Mouse (Mus musculus): ENCODE results near the gene Tuba8. TPM values are rescaled to one million over a fixed set of nuclear protein-coding genes. Genes with fewer than 3 reads are reported as not detected.
A peak's percentile ranks its signal among the peaks of the same experiment; 100 is the strongest.

The Tuba8 gene
- total and polyA plus RNA-seq, 2 experiments from 2014 or later, result 0.86 to 1.2 TPM

GRCm38 (mm10) chr6:121197807-121198365 lies 12.6 kb upstream of the Tuba8 start:
- no peak overlapping the region for H3K4me3 ChIP-seq (ENCODE audit: low read depth, low read length)
- no peak overlapping the region for H3K27ac ChIP-seq (ENCODE audit: low read depth, low read length)
- WGBS, result 74% methylated on average over 9 of the region's 9 CpGs
- no peak for DNase-seq
- H3K4me1 ChIP-seq (ENCODE audit: insufficient read depth), result no peaks in the 10 kb centered on the region
- TF ChIP-seq CTCF (IDR thresholded peaks at IDR 0.05; ENCODE audit: low read depth), result no peak
- H3K36me3 ChIP-seq (ENCODE audit: insufficient read depth), result peaks cover 33% of the 10 kb centered on the region
- H3K4me2 ChIP-seq (ENCODE audit: low read depth), result no peak overlapping the region
- no peak for ATAC-seq
- H3K27me3 ChIP-seq (ENCODE audit: insufficient read depth, low read length), result no peaks in the 10 kb centered on the region
- no peak overlapping the region for H3K9ac ChIP-seq
- H3K9me3 ChIP-seq (ENCODE audit: low read length), result no peaks in the 10 kb centered on the region

- TF ChIP-seq CTCF (IDR thresholded peaks at IDR 0.05; ENCODE audit: low read depth), result no peak
- Histone ChIP-seq H3K4me3 (ENCODE audit: low read depth, low read length) (no peak overlapping the region), H3K27me3 (ENCODE audit: insufficient read depth, low read length) (no peaks in the 10 kb centered on the region), H3K9me3 (ENCODE audit: low read length) (no peaks in the 10 kb centered on the region), H3K4me1 (ENCODE audit: insufficient read depth) (no peaks in the 10 kb centered on the region), H3K36me3 (ENCODE audit: insufficient read depth) (peaks cover 9% of the 10 kb centered on the region), H3K9ac (no peak overlapping the region), H3K27ac (ENCODE audit: low read depth, low read length) (no peak overlapping the region), H3K4me2 (ENCODE audit: low read depth) (no peak overlapping the region)
- 88% methylated on average over 4 of the region's 4 CpGs for WGBS
- ATAC-seq, result no peak
- DNase-seq, result no peak
These were observed 10.0 kb upstream of the Tuba8 start for GRCm38 (mm10) chr6:121200458-121200857.

- no peak for ATAC-seq
- peaks cover 3% of the 10 kb centered on the region; the same call in 1 of the 2 replicates for H3K36me3 ChIP-seq (ENCODE audit: insufficient read depth)
- no peak overlapping the region for H3K9ac ChIP-seq
- no peaks in the 10 kb centered on the region for H3K4me1 ChIP-seq (ENCODE audit: insufficient read depth)
- TF ChIP-seq CTCF (IDR thresholded peaks at IDR 0.05; ENCODE audit: low read depth), result no peak
- H3K27me3 ChIP-seq (ENCODE audit: insufficient read depth, low read length), result no peaks in the 10 kb centered on the region
- no peak for DNase-seq
- no peak overlapping the region for H3K4me2 ChIP-seq (ENCODE audit: low read depth)
- H3K4me3 ChIP-seq (ENCODE audit: low read depth, low read length), result no peak overlapping the region
- H3K9me3 ChIP-seq (ENCODE audit: low read length), result no peaks in the 10 kb centered on the region
- H3K27ac ChIP-seq (ENCODE audit: low read depth, low read length), result no peak overlapping the region
- 64% methylated on average over 5 of the region's 5 CpGs for WGBS
These were observed 8.5 kb upstream of the Tuba8 start for GRCm38 (mm10) chr6:121202026-121202425.

- no peaks in the 10 kb centered on the region for H3K9me3 ChIP-seq (ENCODE audit: low read length)
- no peak for DNase-seq
- TF ChIP-seq CTCF (IDR thresholded peaks at IDR 0.05; ENCODE audit: low read depth), result no peak
- H3K4me3 ChIP-seq (ENCODE audit: low read depth, low read length), result no peak overlapping the region
- H3K27ac ChIP-seq (ENCODE audit: low read depth, low read length), result no peak overlapping the region
- no peak overlapping the region for H3K4me2 ChIP-seq (ENCODE audit: low read depth)
- peaks cover 3% of the 10 kb centered on the region; the same call in 1 of the 2 replicates for H3K27me3 ChIP-seq (ENCODE audit: insufficient read depth, low read length)
- WGBS, result 88% methylated on average over 5 of the region's 5 CpGs
- ATAC-seq, result no peak
- H3K4me1 ChIP-seq (ENCODE audit: insufficient read depth), result no peaks in the 10 kb centered on the region
- H3K9ac ChIP-seq, result no peak overlapping the region
- no peaks in the 10 kb centered on the region for H3K36me3 ChIP-seq (ENCODE audit: insufficient read depth)
These were observed 4.0 kb upstream of the Tuba8 start for GRCm38 (mm10) chr6:121206481-121206880.

GRCm38 (mm10) chr6:121209584-121209983 lies 912 bp upstream of the Tuba8 start:
- H3K4me3 ChIP-seq (ENCODE audit: low read depth, low read length), result no peak overlapping the region
- no peaks in the 10 kb centered on the region for H3K36me3 ChIP-seq (ENCODE audit: insufficient read depth)
- H3K27me3 ChIP-seq (ENCODE audit: insufficient read depth, low read length), result peaks cover 3% of the 10 kb centered on the region; the same call in 1 of the 2 replicates
- ATAC-seq (no peak), DNase-seq (no peak)
- no peak overlapping the region for H3K27ac ChIP-seq (ENCODE audit: low read depth, low read length)
- H3K9ac ChIP-seq, result no peak overlapping the region
- WGBS, result 79% methylated on average over 2 of the region's 2 CpGs
- H3K9me3 ChIP-seq (ENCODE audit: low read length), result no peaks in the 10 kb centered on the region
- no peak for TF ChIP-seq CTCF (IDR thresholded peaks at IDR 0.05; ENCODE audit: low read depth)
- H3K4me1 ChIP-seq (ENCODE audit: insufficient read depth), result no peaks in the 10 kb centered on the region
- H3K4me2 ChIP-seq (ENCODE audit: low read depth), result no peak overlapping the region

GRCm38 (mm10) chr6:121210926-121211289 lies 412 bp downstream of the Tuba8 start:
- under 1% methylated on average over 12 of the region's 12 CpGs for WGBS
- no peak for TF ChIP-seq CTCF (IDR thresholded peaks at IDR 0.05; ENCODE audit: low read depth)
- Histone ChIP-seq H3K4me2 (ENCODE audit: low read depth) (peak overlapping the region; percentile 96), H3K9me3 (ENCODE audit: low read length) (no peaks in the 10 kb centered on the region), H3K9ac (peak overlapping the region; percentile 48), H3K36me3 (ENCODE audit: insufficient read depth) (no peaks in the 10 kb centered on the region), H3K4me3 (ENCODE audit: low read depth, low read length) (peak overlapping the region; percentile 42), H3K27me3 (ENCODE audit: insufficient read depth, low read length) (peaks cover 3% of the 10 kb centered on the region; the same call in 1 of the 2 replicates), H3K4me1 (ENCODE audit: insufficient read depth) (no peaks in the 10 kb centered on the region), H3K27ac (ENCODE audit: low read depth, low read length) (no peak overlapping the region)
- DNase-seq, result peak; percentile 1
- peak; percentile 54 for ATAC-seq

- DNase-seq, result no peak
- no peak overlapping the region for H3K4me3 ChIP-seq (ENCODE audit: low read depth, low read length)
- 20% methylated on average over 5 of the region's 5 CpGs for WGBS
These were observed 1.2 kb downstream of the Tuba8 start for GRCm38 (mm10) chr6:121211743-121212142.

More at GRCm38 (mm10) chr6:121211743-121212142, 1.2 kb downstream of the Tuba8 start:
- Histone ChIP-seq H3K9ac (no peak overlapping the region), H3K9me3 (ENCODE audit: low read length) (no peaks in the 10 kb centered on the region), H3K27ac (ENCODE audit: low read depth, low read length) (no peak overlapping the region), H3K36me3 (ENCODE audit: insufficient read depth) (no peaks in the 10 kb centered on the region), H3K27me3 (ENCODE audit: insufficient read depth, low read length) (peaks cover 3% of the 10 kb centered on the region; the same call in 1 of the 2 replicates), H3K4me2 (ENCODE audit: low read depth) (peak overlapping the region; percentile 96), H3K4me1 (ENCODE audit: insufficient read depth) (no peaks in the 10 kb centered on the region)
- ATAC-seq, result no peak
- TF ChIP-seq CTCF (IDR thresholded peaks at IDR 0.05; ENCODE audit: low read depth), result no peak

Data from forebrain, postnatal 0 days (tissue).